Mouse (Mus musculus) gonadal fat pad, adult 2 months (tissue): ENCODE measurements around the gene Sost. TPM values are rescaled to one million over a fixed set of nuclear protein-coding genes. Genes with fewer than 3 reads are reported as not detected.
"Not testable (repeated sequence)": the region's sequence is repeated elsewhere in the genome, so short reads cannot be mapped to it uniquely, and the experiment has no call there.

Experiments used
- DNase-seq: peaks from one replicate; pipeline ENCODE4 v3.0.0-alpha.2; 2012; ENCODE audit warnings: low read depth
- polyA plus RNA-seq: library from polyadenylated mRNA; depleted of rRNA; stranded (reverse); fragments of >200 nt; gene quantifications from 2 replicates; pipeline ENCODE4 v1.2.3, GENCODE M21; 2012; rRNA removed

Gene Sost
- polyA plus RNA-seq = 10.2 and 14.3 TPM in 2 replicates

DNA sequence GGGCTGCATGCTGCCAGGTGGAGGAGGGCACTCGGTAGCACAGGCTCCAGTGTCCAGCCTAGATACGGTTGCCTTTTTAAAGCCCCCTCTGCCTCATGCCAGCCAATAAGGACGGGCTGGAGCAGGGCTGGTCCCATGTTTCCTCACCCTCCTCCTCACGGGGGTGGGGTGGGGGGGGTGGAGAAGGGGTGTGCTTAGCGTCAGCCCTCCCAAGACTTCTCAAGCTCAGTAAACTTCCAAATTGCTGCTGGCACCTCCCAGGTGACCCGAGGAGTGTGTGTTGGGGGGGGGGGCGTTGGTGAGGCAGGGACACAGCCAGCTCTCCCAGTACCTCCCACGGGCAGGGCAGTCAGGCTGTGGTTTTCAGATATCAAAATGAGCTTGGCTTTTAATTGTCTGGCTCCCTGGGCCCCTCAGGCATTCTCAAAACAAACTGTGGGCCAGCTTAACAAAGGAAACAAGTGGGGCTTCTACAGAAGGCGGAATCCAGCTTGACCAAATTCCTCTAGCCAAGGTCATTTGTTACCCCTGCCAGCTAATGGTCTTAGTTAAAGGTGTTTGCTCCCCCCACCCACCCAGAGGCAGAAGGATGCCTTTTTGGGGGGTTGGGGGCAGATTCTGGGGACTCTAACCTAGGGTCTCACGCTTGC, at the start of gene Sost:
Gene Sost, minus strand, starts transcription at position 51 of the 650 bp plus-strand sequence.
- DNase-seq = no peak

DNA sequence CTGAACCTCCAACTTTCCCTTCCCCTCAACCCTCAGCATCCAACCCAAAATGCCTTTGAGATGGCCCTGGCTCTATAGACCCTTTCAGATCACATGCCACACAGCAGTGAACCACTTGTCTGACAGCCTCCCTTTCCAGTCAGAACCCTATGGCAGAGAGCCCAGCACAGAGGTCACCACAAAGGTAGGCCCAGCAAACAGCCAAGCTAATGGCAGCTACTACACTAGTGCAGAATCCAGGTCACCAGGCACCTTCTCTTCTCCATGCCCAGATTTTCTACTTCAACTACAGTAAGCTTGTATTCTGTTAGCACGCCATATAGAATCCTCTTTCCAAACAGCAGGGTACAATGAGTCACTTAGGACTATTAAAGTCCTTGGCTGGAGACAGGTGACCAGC, 49.3 kb upstream of the Sost start:
- DNase-seq = no peak

DNA sequence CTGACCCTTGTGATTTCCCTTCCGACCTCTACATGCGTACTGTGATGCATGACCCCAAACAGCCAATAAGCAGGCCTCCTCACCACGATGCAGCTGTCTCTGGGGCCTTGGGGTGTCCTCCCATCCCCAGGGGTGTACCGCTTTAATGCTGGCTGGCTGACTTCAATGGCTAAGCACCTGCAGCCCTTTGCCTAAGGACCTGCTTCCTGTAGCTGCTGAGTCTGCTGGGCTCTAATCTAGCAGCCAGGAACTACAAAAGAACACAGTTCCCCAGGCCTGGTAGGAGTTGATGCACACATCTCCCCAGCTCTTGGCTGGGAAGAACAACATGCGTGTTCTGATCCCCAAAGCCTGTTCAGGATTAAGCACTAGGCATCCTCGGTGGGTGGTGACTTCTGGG, 48.7 kb upstream of the Sost start:
- no peak for DNase-seq

DNA sequence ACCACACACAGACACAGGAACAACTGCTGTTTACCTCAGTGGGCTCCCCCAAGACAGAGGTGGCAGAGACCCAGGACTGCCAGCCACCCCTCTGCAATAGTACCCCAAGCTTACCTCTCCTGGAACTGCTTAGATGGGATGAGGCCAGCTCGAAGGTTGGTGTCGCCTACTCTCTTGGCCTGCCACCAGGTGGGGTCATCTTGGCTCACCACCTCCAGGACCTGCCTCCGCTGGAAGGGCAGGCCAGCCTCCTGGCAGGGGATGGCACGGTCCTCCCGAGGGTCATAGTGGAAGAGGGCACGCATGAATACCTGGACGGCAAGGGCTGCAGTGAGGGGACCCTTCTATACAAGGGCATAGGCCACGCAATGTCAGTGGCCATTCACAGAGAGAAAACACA, 46.4 kb upstream of the Sost start:
- DNase-seq = no peak

DNA sequence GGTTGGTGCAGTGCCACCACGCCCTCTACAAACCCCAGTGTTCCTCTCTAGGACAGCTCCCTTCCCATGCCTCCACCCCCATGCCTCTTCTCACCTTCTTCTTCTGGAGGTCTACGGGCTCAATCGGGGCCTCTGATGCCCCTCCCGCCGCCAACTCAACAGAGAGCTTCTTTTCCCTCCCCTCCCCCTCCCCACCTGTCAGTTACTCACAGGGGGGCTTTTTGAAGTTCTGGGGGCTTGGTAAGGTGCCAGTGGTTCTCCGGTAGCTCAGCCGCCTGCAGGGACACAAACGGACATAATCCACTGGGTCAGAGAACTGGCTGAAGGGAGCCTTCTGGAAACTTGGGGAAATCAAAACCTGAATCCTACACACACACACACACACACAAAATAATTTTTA, 44.7 kb upstream of the Sost start:
- no peak for DNase-seq

DNA sequence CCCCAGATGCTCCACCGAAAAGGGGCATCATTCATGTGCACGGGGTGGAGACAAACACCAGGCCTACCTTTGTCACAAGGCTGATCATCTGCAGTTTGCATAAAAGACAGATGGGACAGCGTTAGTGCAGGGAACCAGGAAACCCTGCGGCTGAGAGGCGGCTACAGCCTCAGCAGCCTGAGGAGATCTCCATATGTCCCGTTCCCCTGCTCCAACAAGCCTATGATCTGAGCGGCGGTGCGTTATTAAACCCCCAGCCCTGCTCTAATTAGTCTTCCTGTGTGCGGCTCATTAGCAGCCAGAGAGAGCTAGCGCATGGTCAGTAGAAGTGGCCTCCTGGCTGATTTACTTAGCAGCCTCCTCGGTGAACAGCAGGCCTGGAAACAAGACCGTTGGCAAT, 43.3 kb upstream of the Sost start:
- DNase-seq = no peak

DNA sequence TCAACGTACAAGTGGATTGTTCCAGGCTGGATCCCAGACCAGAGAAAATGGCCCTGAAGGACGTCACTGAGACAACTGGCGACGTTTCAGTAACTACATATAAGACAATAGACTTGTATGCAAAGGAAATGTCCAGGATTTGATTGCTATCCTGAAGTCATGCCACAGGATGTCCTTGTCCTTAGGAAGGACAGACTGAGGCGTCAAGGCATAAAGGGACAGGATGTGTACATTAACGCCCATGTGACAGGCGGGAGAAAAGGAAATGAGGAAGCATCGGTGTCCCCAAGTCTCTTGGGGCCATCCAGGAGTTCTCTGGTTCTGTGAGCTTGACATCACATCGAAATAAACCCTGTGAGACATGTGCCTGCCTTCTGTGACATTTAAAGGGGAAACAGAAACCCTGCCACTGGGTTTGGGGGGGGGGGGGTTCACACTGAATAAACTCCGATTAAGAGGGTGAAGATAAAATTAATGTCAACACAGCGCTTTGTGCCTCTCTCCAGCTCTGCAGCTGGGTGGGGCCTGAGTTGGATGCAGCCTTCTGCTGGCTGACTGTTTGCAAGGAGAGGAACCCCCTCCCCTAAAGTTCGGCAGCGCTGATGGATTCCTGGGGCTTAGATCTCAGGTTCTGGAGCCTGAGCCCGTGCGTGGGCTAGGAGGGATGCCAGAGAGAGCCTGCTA, 42.3 kb upstream of the Sost start:
- DNase-seq = no peak

DNA sequence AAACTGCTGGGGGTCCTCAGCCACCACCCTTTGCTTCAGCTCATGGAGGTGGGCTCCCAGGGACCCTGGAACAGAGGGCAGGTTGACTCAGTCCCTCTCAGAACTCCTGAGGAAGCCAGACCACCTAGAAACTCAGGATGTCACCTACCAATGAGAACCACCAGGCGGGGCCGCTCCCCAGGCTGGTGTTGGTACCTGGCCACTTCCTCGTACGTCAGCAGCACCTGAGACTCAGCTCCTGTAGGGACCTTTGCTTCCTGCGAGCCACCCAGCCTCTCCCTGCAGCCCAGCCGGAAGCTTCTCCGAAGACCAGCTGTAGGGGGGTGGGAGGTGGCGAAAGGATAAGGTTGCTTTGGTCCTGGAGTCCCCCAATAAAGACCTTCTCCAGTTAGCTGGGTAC, 41.6 kb upstream of the Sost start:
- no peak for DNase-seq

DNA sequence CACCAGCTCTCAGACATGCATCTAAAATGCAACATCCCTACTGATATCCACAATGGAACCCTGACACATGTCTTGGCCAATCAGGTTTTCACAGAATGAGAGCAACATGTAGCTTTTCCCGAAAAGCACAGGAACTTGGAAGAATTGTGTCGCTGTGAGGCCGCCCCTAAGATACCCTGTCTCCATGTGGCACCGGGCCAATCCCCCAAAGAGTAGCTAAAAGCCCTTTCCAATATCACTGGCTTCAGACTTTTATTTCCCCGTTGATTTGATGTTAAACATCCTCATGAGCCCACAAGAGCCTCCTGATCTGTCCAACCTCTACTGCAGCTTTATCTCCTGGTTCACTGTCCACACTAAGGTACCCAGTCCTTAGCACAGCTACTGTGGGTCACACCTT, 39.9 kb upstream of the Sost start:
- DNase-seq = no peak

DNA sequence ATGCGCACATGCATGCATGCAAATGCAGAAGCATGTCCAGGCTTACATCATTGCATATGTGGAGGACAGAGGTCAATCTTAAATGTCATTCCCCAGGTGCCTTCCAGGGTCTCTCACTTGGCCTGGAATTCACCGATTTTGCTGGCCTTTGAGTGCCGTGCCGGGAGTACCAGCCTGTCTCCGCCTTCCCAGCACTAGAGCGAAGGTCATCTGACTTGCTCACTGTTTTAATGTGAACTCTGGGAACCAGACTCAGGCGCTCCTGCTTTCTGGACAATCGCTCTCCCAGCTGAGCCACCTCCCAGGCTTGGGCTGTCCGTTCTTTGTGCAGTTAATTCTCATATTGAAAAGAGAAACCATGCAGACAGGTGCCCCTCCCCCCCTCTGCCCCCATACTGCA, 39.5 kb upstream of the Sost start:
- DNase-seq = no peak

DNA sequence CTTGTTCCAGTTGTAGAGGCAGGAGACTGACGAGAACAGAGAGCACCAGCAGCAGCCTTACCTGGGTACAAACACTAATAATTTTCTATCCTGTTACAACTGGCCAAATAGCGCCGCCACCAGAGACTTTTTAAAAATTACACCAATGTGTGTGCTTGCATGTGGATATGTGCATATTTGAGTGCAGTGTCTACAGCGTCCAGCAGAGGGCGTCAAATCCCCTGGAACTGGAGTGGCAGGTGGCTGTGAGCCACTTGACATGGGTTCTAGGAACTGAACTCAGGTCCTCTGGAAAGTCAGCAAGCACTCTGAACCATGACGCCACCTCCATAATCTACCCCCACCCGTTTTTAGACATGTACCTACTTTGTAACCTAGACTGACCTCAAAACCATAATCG, 37.4 kb upstream of the Sost start:
- no peak for DNase-seq

DNA sequence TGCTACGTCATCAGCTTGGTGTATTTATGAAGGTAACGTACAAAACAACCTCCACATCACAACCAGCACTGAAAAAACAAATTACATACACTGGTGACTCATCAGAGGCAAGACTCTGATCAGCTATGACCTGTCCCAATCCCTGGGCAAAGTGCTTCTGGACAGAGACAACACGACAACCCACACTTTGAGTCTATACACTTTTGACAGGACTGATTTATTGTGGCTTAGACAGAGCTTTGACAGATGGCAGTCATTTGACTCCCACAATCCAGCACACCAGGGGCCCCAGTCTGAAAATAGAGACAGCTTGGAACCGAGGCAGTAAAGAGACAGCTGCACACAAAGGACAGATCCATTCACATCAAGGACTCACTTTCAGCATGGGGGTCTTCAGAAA, 32.7 kb upstream of the Sost start:
- no peak for DNase-seq

DNA sequence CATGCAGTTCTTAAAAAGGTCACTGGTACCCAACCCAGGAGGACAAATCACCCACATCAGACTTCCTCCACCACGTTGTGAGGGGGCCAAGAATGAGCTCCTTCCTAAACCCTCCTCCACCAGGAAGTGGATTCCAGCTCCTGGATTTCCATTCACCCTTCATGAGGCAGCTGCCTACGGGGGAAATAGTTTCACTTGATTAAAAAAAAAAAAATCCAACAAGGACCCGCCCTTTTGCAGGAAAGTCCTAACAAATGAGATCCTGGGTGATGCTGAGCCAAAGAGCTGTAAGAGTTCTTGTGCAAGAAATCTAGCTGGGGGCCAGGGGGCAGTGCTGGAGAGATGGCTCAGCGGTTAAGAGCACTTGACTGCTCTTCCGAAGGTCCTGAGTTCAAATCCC, 31.4 kb upstream of the Sost start:
- no peak for DNase-seq

DNA sequence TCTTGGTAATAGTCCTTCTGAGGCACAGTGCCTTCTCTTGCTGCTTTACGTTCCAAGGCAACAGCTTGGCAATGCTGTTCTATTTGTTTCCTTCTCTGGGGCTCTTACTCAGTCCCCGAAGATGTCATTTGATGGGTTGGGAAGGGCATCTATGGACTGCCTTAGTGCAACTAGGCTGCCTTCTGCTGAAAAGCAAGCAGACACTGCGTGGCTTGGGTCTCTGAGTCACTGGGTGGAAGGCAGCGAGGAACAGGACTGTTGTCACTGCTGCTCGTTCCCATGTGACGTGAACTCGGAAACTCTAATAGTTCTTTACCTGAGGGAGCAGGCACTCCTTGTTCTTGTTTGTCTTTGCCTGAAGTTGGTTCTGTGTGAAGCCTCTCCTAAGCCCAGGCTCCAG, 29.1 kb upstream of the Sost start:
- no peak for DNase-seq

DNA sequence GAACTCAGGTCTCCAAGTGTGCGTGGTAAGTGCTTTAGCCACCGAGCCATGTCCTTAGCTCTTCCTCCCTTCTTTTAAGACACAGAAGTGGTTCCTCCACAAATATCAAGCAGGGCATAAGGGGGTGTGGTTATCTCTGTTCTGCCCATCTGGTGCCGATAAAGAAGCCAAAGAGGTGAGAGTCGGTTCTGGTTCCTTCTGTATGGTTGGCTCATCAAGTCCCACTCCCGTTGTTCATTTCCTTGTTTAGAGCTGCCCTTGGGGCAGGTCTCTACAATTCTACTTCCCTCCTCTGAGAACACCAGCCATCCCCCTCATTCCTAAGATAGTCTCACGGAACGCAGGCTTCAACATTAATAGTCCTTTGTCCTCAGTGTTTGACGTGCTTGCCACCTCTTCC, 27.3 kb upstream of the Sost start:
- no peak for DNase-seq

DNA sequence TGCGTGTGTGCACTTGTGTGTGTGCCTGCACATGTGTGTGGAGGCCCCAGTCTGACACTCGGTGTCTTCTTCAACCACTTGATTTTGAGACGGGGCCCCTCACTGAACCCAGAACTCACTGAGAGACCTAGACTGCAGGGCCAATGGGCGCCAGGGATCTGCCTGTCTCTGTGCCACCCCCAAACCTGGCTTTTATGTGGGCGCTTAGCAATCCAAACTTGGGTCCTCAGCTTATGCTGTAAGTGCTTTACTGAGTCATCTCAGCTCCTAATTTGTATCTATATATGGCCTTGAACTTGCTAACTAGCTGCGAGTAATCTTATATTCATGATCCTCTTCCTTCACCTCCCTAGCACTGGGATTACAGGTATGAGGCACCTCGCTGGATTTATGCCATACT, 25.6 kb upstream of the Sost start:
- DNase-seq = no peak

DNA sequence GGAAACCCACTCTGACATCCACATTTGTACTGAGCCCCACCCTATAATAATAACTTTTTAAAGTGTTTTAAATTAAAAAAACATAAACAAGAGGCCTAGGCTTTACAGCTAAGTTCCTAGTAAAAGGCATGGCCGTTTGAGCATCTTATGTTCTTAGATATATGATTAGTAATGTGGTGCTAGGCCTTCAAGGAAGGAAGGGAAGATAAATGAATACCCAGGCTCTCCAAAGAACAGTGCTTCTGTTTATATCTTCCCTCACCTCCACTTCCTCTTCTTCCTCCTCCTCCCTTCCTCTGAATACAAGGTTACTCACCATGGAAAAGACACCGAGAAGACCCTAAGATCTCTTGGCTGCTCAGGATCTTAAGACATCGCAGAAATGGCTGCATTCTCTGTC, 25.0 kb upstream of the Sost start:
- no peak for DNase-seq

DNA sequence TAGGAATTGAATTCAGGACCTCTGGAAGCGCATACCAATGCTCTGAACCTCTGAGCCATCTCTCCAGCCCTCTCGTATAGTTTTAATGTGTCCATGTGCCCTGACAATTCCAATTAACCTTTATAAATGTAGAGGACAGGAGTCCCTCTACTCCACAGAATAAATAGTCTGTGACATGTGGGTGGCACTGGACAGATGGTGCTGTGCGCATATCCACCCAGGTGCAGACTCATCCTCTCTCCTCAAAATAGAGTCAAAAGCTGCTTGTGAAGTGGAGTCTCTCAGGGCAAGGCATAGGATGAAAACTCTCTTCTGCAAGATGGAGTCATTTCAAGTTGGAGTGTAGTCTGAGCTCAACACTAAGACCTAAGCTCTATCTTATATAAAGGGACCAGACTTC, 23.4 kb upstream of the Sost start:
- DNase-seq = no peak

DNA sequence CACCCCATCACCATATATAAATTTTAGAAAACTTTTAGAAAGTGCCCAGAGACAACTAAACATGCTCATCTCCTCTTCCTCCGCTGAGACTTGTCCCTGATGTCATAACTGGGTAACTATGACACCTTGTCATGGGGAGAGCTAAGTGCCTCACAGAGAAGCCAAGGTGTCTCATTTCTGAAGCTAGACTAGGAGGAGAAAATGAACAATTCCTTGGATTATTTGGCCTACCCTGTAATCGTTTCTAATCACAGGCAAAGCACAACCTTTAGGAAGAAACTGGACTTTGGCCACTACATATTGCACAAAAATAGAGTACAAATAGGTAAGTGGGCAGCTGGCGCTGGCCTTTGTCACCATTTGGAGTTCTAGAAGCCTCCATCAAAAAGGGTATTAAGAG, 20.1 kb upstream of the Sost start, which contains the start of gene Dusp3:
Gene Dusp3, minus strand, starts transcription at position 101 of the 400 bp plus-strand sequence.
- DNase-seq = no peak

DNA sequence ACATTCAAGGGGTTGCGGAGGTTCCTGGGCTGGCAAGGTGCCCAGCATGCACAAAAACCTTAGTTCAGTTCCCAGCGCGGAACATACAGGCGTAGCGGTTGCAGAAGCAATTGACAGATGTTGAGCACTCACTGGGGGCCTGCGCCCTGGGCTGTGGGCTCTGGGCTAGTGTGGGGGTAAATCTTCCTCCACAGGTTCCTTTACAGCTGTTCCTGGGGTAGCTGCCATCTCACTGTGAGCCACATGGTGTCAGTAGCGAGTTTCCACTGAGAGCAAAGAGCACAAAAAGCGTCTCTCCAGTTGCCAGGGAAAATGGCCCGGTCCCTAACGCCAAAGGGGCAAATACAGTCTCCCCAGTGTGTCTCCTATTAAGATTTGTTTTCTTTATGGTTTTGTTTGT, 19.2 kb upstream of the Sost start:
- DNase-seq = no peak

DNA sequence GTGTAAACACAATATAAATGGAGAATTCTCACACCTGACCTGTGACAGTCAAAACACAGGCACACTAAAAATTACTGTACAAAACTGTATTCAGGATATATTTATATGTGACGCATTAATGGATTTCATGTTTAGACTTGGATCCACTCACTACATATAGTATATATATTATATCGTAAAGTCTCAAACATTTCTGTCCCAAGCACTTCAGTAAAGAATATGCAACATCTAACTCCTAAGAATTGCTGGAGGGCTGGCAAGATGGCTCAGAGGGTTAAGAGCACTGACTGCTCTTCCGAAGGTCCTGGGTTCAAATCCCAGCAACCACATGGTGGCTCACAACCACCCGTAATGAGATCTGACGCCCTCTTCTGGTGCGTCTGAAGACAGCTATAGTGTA, 18.6 kb upstream of the Sost start:
- DNase-seq = not testable (repeated sequence)

DNA sequence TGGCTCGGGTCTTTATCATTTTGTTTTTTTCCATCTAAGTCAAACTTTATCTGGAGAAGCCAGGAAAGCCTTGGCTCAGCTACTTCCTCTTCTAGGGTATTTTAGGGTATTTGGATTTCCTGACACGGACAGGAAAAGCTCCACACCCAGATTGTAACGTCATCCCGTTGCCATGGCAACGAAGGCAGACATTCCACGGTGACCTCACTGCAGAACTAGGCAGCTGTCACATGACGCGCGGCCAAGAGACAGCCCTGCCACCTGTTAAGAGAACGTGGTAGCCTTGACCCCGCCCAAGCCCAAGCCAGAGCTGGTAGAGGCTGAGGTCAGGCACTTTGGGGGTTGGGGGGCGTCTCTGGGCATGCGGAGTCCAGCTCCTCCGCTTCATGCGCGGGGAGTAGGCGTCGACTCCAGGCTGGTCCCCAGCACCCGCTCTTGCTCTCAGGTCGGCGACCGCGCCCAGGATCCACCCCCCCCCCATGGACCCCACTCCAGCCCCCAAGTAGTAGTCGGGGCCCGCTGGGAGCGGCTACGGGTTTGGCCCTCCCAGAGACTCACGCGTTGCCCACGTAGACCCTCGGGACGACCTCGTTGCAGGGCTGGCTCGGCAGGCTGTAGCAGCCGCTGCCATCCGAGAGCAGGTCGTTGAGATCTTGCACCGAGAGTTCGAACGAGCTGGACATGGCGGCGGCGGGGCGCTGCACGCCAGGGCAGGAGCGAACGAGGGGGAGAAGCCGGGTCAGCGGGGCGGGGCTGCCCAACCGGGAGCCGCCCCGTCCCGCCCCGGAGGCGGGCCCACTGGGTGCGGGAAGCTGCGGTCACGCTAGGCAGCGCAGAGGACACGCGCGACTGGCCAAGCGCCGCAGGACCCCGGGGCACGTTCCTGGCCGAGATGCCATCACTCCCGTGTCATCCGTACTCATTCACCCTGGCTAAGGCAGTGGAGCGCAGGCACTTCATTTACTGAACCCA, 17.5 kb upstream of the Sost start, which contains the start of gene Cfap97d1:
Gene Cfap97d1, plus strand, starts transcription at position 226 of the 972 bp plus-strand sequence.
- no peak for DNase-seq
